Mouse (Mus musculus) telencephalon, adult 2 months (tissue): Measurements from ENCODE around the gene Gm5678.

Source experiments
- DNase-seq: peaks from one replicate; pipeline ENCODE4 v3.0.0-alpha.2; 2011; ENCODE audit warnings: low read depth, low spot score

The Gm5678 gene

GRCm38 (mm10) chr16:93627761-93628400, at the start of gene Gm5678:
TSS of gene Gm5678 (plus strand) at chr16:93628097.
- DNase-seq: peak; percentile 45

- DNase-seq: no peak
These were observed 49.4 kb upstream of the Gm5678 start for GRCm38 (mm10) chr16:93578346-93579005.

- no peak for DNase-seq
These were observed 46.8 kb upstream of the Gm5678 start for GRCm38 (mm10) chr16:93581125-93581524.

- no peak for DNase-seq
These were observed 42.8 kb upstream of the Gm5678 start for GRCm38 (mm10) chr16:93584976-93585702.

- no peak for DNase-seq
These were observed 42.1 kb upstream of the Gm5678 start for GRCm38 (mm10) chr16:93585703-93586205.

- DNase-seq: no peak
These were observed 41.5 kb upstream of the Gm5678 start for GRCm38 (mm10) chr16:93586382-93586781.

GRCm38 (mm10) chr16:93588281-93588680, 39.6 kb upstream of the Gm5678 start:
- DNase-seq: no peak

GRCm38 (mm10) chr16:93590915-93591314, 37.0 kb upstream of the Gm5678 start:
- DNase-seq: no peak

- no peak for DNase-seq
These were observed 36.2 kb upstream of the Gm5678 start for GRCm38 (mm10) chr16:93591450-93592430.

GRCm38 (mm10) chr16:93592711-93593110, 35.2 kb upstream of the Gm5678 start:
- DNase-seq: no peak

GRCm38 (mm10) chr16:93593406-93593805, 34.5 kb upstream of the Gm5678 start:
- no peak for DNase-seq

- no peak for DNase-seq
These were observed 33.4 kb upstream of the Gm5678 start for GRCm38 (mm10) chr16:93594448-93594847.

GRCm38 (mm10) chr16:93595766-93596165, 32.1 kb upstream of the Gm5678 start:
- no peak for DNase-seq

- DNase-seq: no peak
These were observed 31.1 kb upstream of the Gm5678 start for GRCm38 (mm10) chr16:93596807-93597206.

- no peak for DNase-seq
These were observed 30.3 kb upstream of the Gm5678 start for GRCm38 (mm10) chr16:93597551-93597950.

- no peak for DNase-seq
These were observed 28.4 kb upstream of the Gm5678 start for GRCm38 (mm10) chr16:93599461-93599860.

- peak; percentile 97 for DNase-seq
These were observed 24.3 kb upstream of the Gm5678 start, which contains the start of gene Setd4 for GRCm38 (mm10) chr16:93603439-93604212. TSS of gene Setd4 (minus strand) at chr16:93604063.

GRCm38 (mm10) chr16:93604481-93604969, 23.4 kb upstream of the Gm5678 start:
- peak; percentile 69 for DNase-seq

GRCm38 (mm10) chr16:93605553-93605952, 22.3 kb upstream of the Gm5678 start, which contains the start of gene Cbr1:
TSS of gene Cbr1 (plus strand) at chr16:93605853.
- DNase-seq: no peak

- DNase-seq: no peak
These were observed 21.8 kb upstream of the Gm5678 start for GRCm38 (mm10) chr16:93606146-93606545.
